Mouse (Mus musculus) cerebellum, adult 2 months (tissue): ENCODE measurements at regions not wholly inside any gene's neighbourhood (a gene's known extent, or its start where the extent isn't known, plus 50 kb on each side); places are given as distances from the start of the nearest gene placed in this dataset.

ENCODE experiments used
- CTCF ChIP-seq: fragments of 200-500 bp; IDR thresholded peaks from 2 replicates; pipeline ENCODE4 v1.5.1; 2011; ENCODE audit warnings: low read depth, mild to moderate bottlenecking, control low read depth, low read length, moderate library complexity, borderline replicate concordance; ENCODE audit not compliant: insufficient read depth
- POLR2A ChIP-seq: fragments of 200-500 bp; IDR thresholded peaks from 2 replicates; pipeline ENCODE4 v1.6.1; 2011; ENCODE audit warnings: low read length, control low read depth, borderline replicate concordance; ENCODE audit not compliant: insufficient read depth

- TF ChIP-seq CTCF, result no peak
- no peak for TF ChIP-seq POLR2A
Measured at GRCm38 (mm10) chr11:89175511-89175910, 101.9 kb downstream of the Gm525 start.
